Mouse (Mus musculus) bone marrow, adult 2 months (tissue): ENCODE data around the gene Zfp961. TPM values are rescaled to one million over a fixed set of nuclear protein-coding genes. Genes with fewer than 3 reads are reported as not detected.
"Not testable (repeated sequence)": the region's sequence is repeated elsewhere in the genome, so short reads cannot be mapped to it uniquely, and the experiment has no call there.

Experiments used
- H3K27ac ChIP-seq: fragments of 200-500 bp; 2 replicates; pipeline ENCODE4 v1.5.1; 2012; ENCODE audit warnings: low read depth, mild to moderate bottlenecking, control low read depth, inconsistent platforms, low read length; ENCODE audit not compliant: control insufficient read depth, poor library complexity, insufficient read depth
- H3K4me1 ChIP-seq: fragments of 200-500 bp; 2 replicates; pipeline ENCODE4 v1.6.1; 2011; ENCODE audit warnings: low read length; ENCODE audit not compliant: control insufficient read depth, insufficient read depth
- H3K4me3 ChIP-seq: fragments of 200-500 bp; replicated peaks from 2 replicates; pipeline ENCODE3; 2011; ENCODE audit warnings: mild to moderate bottlenecking, low read depth, low read length, control low read depth; ENCODE audit not compliant: control insufficient read depth
- CTCF ChIP-seq: fragments of 200-500 bp; IDR thresholded peaks from 2 replicates; pipeline ENCODE4 v1.5.1; 2011; ENCODE audit warnings: low read length, control low read depth; ENCODE audit not compliant: control insufficient read depth, insufficient read depth
- POLR2A ChIP-seq: fragments of 200-500 bp; IDR thresholded peaks from 2 replicates; pipeline ENCODE4 v1.6.1; 2011; ENCODE audit warnings: low read depth, mild to moderate bottlenecking, control low read depth, low read length, borderline replicate concordance; ENCODE audit not compliant: control insufficient read depth
- WGBS: fragments of 180-500 bp; shearing (Covaris S2); methylation state at CpG from one replicate; pipeline ENCODE4 v1.1.7; 2018; 5-methylcytosine and 5-hydroxymethylcytosine counted together
- polyA plus RNA-seq: library from polyadenylated mRNA; stranded (reverse); fragments of >200 nt; gene quantifications from 2 replicates; pipeline ENCODE4 v1.2.4, GENCODE M21; 2011; ENCODE audit warnings: low replicate concordance; ENCODE audit not compliant: missing spikeins, insufficient read depth, insufficient read length

Zfp961 gene
- polyA plus RNA-seq, 1 experiment: 10.4 TPM

- H3K27ac ChIP-seq: no peak overlapping the region
- H3K4me3 ChIP-seq: no peak overlapping the region
- TF ChIP-seq CTCF (no peak), POLR2A (no peak)
- no peaks in the 10 kb centered on the region; the same call in 1 of the 2 replicates for H3K4me1 ChIP-seq
- WGBS: 35% methylated on average over 3 of the region's 3 CpGs
Observed at GRCm38 (mm10) chr8:72000223-72000622, 49.4 kb downstream of the Zfp961 start.

GRCm38 (mm10) chr8:72002942-72003341, 52.1 kb downstream of the Zfp961 start:
- TF ChIP-seq POLR2A (no peak), CTCF (no peak)
- peaks cover 1% of the 10 kb centered on the region; the same call in 1 of the 2 replicates for H3K4me1 ChIP-seq
- no peak overlapping the region for H3K4me3 ChIP-seq
- no peak overlapping the region for H3K27ac ChIP-seq

GRCm38 (mm10) chr8:72005912-72006311, 55.1 kb downstream of the Zfp961 start:
- WGBS: 62% methylated on average over 3 of the region's 3 CpGs
- H3K4me3 ChIP-seq: no peak overlapping the region
- H3K4me1 ChIP-seq: peaks cover 12% of the 10 kb centered on the region
- no peak overlapping the region for H3K27ac ChIP-seq
- TF ChIP-seq CTCF (no peak), POLR2A (no peak)

- Histone ChIP-seq H3K4me3 (no peak overlapping the region), H3K4me1 (peaks cover 12% of the 10 kb centered on the region), H3K27ac (no peak overlapping the region)
- TF ChIP-seq CTCF (no peak), POLR2A (no peak)
- 85% methylated on average over 1 of the region's 1 CpGs for WGBS
Observed at GRCm38 (mm10) chr8:72006763-72007162, 55.9 kb downstream of the Zfp961 start.

- TF ChIP-seq CTCF (no peak), POLR2A (no peak)
- peak overlapping the region; percentile 96 for H3K27ac ChIP-seq
- 5% methylated on average over 3 of the region's 3 CpGs for WGBS
- H3K4me1 ChIP-seq: peaks cover 12% of the 10 kb centered on the region
- peak overlapping the region; percentile 75 for H3K4me3 ChIP-seq
Observed at GRCm38 (mm10) chr8:72008134-72008641, 57.4 kb downstream of the Zfp961 start.

GRCm38 (mm10) chr8:72009473-72009872, 58.6 kb downstream of the Zfp961 start, which contains the start of gene Cyp4f18:
Gene Cyp4f18, minus strand, starts transcription at chr8:72009626.
- 44% methylated on average over 3 of the region's 3 CpGs for WGBS
- H3K27ac ChIP-seq: peak within 1 kb of the TSS; percentile 96
- H3K4me3 ChIP-seq: peak within 1 kb of the TSS; percentile 75
- H3K4me1 ChIP-seq: peaks cover 12% of the 10 kb centered on the region
- TF ChIP-seq CTCF (no peak), POLR2A (peak; percentile 20; the same call in 1 of the 2 replicates)

GRCm38 (mm10) chr8:72013506-72014228, 62.8 kb downstream of the Zfp961 start:
- H3K27ac ChIP-seq: peak overlapping the region; percentile 64; the same call in 1 of the 2 replicates
- peaks cover 16% of the 10 kb centered on the region for H3K4me1 ChIP-seq
- WGBS: 38% methylated on average over 6 of the region's 6 CpGs
- H3K4me3 ChIP-seq: not testable (repeated sequence)

GRCm38 (mm10) chr8:72017339-72017738, 66.5 kb downstream of the Zfp961 start:
- H3K4me3 ChIP-seq, H3K4me1 ChIP-seq: not testable (repeated sequence)
- H3K27ac ChIP-seq: peak overlapping the region; percentile 87
- 13% methylated on average over 2 of the region's 2 CpGs for WGBS

GRCm38 (mm10) chr8:72018141-72018540, 67.3 kb downstream of the Zfp961 start:
- no peak for TF ChIP-seq CTCF
- TF ChIP-seq POLR2A: no peak
- WGBS: 55% methylated on average over 2 of the region's 2 CpGs
- Histone ChIP-seq H3K27ac (peak overlapping the region; percentile 30; the same call in 1 of the 2 replicates), H3K4me3 (no peak overlapping the region), H3K4me1 (peaks cover 8% of the 10 kb centered on the region; the same call in 1 of the 2 replicates)

- 80% methylated on average over 1 of the region's 1 CpGs for WGBS
- not testable (repeated sequence) for H3K27ac ChIP-seq, H3K4me1 ChIP-seq, H3K4me3 ChIP-seq
Observed at GRCm38 (mm10) chr8:72019022-72019421, 68.2 kb downstream of the Zfp961 start.
